Mouse (Mus musculus) spleen, postnatal 36 days (tissue): ENCODE measurements around the gene Dock4.
"Not testable (repeated sequence)": the region's sequence is repeated elsewhere in the genome, so short reads cannot be mapped to it uniquely, and the experiment has no call there.

Experiments
- DNase-seq, 2 experiments: peaks; one replicate each; pipeline ENCODE4 v3.0.0; 2022; ENCODE audit warnings: low spot score in 2 of 2, mixed read lengths in 1 of 2

The Dock4 gene

DNA sequence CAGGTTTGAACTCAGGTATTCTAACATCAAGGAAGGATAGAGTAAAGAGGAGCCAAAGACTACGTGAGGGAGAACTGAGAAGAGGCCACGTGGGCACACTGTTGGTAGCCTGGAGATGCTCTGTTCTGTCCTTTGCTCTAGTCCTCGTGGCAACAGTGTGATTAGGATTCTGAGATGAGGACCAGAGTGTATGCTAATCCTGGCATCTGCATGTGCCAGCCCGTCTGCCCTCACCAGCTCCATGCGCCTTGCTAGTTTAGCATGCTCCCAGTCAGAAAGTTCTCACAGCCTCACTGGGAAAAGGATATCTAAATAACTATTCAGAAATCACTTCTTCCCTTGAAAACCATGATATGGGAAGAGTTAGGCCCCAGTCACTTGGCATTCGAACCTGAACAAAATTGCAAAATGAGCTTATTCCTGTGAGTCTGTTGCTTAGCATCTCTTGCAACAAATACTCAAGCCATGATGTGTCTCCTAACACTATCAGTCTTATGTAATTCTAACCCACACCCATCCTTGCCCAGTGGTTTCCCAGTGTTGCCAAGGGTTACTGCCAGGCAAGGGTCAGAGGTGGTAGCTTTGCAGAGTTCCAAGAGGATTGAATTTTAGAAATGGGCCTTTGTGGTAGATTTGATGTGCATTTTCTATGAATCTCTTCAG is 372.4 kb downstream of the Dock4 start:
- DNase-seq = no peak

GRCm38 (mm10) chr12:40823631-40824030 is 377.9 kb downstream of the Dock4 start:
- DNase-seq = no peak

DNA sequence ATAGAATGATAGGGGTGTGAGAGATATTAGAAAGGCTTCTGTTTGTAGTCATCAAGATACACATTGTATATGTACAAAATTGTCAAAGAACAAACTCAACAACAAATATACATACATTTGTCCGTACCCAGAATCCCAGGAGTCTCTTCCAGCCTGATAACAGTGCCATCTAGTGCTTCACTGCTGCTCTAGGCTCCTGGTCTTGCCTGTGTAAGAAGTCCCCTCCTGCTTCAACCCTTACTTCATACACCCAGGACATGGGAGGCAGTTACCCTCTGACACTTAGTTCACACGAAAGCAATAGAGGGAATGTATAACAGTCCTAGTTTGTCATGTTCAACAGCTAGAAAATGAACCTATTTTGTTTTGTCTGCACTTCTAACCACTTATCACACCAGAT is 378.5 kb downstream of the Dock4 start:
- DNase-seq = no peak

DNA sequence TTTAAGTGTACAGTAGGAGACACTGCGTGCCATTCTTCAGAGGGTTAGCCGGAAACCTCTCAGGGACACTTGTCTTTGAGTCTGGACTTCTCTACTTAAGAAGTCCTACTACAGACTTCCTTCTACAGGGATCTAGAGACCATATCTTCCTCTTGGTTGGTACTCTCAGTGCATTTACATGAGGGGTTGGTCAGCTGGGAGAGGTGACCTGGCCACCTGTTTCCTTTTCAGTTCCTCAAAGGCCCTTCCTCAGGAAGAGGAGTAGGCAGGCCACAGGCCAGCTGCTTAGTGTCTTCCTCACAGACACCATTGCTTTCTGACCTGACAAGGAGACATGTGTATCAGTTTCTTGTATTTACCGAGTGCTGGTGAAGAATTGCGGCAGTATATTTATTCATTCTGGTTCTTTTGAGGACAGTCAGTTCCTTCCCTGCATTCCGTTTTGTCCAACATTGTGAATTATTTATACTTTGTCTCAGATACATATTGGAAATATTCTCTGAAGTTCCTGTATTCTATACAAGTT is 380.2 kb downstream of the Dock4 start:
- no peak for DNase-seq

DNA sequence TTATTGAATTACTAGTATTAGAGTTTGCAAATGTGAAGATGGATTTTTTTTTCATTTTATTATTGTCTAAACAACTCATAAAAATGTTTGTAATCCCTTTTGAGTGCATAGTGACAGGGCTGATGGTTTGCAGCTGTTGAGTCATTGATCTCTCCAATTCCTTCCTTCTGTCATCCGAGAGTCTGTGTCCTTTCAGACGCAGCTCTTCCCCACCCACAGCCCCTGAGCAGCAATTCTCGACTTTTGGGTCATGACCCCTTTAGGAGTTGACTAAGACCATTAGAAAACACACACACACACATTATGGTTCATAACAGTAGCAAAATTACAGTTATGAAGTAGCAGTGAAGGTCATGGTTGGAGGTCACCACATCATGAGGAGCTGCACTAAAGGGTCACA is 380.7 kb downstream of the Dock4 start:
- no peak for DNase-seq

GRCm38 (mm10) chr12:40828025-40828424 is 382.3 kb downstream of the Dock4 start:
- no peak for DNase-seq

GRCm38 (mm10) chr12:40829269-40829668 is 383.5 kb downstream of the Dock4 start:
- DNase-seq = no peak

- no peak for DNase-seq
Observed at GRCm38 (mm10) chr12:40832157-40832556, 386.4 kb downstream of the Dock4 start.

DNA sequence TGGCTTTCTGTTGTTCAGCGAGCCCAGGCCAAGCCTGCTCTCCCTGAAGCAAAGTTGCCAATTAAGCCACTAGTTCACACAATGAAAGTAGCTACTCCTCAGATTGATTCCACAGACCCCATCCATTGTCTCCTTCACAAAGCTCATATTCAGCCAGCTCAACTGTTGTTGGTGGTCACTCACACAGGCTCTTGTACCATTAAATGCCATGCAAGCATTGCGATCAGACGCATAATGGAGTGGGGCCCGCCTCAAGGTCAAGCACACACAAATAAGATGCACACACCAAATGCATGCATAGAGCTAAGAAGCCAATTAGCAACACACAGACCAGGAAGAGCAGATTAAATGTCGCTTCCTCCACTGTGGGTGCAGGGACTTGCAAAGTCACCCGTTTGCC is 391.2 kb downstream of the Dock4 start:
- no peak for DNase-seq

DNA sequence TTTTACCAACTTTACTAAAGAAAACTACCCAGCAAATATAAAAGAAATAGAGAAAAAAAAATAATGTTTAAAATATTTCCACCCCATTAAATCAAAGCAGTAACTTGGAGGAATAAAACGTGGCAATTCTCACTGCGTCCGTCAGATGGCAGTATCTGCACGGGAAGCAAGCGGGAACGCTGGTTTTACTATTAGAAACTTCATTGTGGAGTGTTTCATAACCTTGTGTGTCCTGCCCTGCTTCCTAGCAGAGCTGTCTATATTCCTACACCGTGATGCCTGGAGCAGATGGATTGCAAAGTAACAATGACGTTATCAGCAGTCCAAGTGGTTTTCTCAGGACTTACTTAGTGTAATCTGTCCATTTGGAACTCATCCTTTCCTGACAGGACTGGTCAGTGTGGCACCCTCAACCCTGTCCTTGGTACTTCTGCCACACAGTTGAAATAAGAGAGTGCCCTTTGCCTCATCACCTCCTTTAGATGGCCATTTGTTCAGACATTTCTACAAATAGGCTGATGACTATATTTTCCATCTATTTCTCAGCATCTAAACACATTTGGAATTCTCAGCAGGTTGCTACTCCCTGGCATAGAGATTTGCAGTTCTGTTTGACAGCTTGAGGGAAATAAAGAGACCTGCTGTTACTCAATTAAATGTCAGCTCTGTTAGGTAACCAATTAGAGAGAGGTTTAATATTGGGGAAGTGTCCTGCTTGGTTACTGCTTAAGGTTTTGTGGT is 392.0 kb downstream of the Dock4 start:
- DNase-seq = peak; percentile 25 to 37

GRCm38 (mm10) chr12:40838338-40838695 is 392.6 kb downstream of the Dock4 start:
- DNase-seq = no peak

GRCm38 (mm10) chr12:40838940-40839339 is 393.2 kb downstream of the Dock4 start:
- DNase-seq = no peak

DNA sequence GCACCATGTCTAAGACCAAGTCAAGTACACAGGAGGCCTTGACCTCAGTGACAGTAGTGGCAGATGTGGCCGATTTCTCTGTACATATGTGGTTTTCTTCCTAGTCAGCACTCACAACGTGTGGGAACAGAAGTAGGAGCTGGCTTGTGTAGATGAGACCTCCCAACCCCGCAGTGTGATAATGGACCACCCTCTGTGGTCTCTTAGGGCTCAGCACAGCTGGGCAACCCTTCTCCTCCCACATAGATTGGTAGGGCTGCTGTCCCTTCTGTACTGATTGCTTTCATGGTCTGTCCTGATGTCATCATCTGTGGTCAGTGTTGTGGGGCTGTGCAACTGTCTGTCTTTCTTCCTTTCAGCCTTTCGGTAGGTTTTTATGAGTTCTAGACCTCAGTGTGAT is 394.1 kb downstream of the Dock4 start:
- DNase-seq = no peak

GRCm38 (mm10) chr12:40842251-40842988 is 396.7 kb downstream of the Dock4 start:
- no peak for DNase-seq

- DNase-seq = no peak
Observed at GRCm38 (mm10) chr12:40842991-40843390, 397.2 kb downstream of the Dock4 start.

GRCm38 (mm10) chr12:40843474-40844080 is 397.8 kb downstream of the Dock4 start:
- no peak for DNase-seq

GRCm38 (mm10) chr12:40844324-40844723 is 398.6 kb downstream of the Dock4 start:
- DNase-seq = no peak

GRCm38 (mm10) chr12:40854705-40855367 is 409.1 kb downstream of the Dock4 start:
- DNase-seq = no peak

- DNase-seq = no peak
Observed at GRCm38 (mm10) chr12:40857466-40857865, 411.7 kb downstream of the Dock4 start.

DNA sequence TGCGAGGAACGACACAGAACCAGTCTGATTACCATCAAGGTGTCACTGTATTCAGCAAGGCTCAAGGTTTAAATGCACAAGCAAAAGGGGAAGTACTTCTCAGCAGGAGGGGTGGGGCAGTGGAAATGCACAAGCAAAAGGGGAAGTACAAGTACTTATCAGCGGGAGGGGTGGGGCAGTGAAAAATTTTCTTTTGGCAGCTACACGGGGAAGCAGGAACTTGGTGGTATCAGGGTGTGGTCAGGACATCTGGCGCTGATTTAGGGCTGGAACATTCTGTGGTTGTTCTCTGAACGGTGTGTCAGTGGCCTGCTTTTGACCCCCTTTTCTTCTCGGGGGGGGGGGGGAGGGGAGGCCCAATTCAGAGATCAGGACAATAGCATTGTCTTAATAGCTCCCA is 413.0 kb downstream of the Dock4 start:
- not testable (repeated sequence) for DNase-seq

- DNase-seq = no peak
Observed at GRCm38 (mm10) chr12:40870387-40870786, 424.6 kb downstream of the Dock4 start.

- DNase-seq = no peak
Observed at GRCm38 (mm10) chr12:40872716-40873115, 427.0 kb downstream of the Dock4 start.
